Mouse (Mus musculus) frontal cortex, adult 2 months (tissue): ENCODE results near the gene Pex6. TPM values are rescaled to one million over a fixed set of nuclear protein-coding genes. Genes with fewer than 3 reads are reported as not detected.

ENCODE experiments used
- DNase-seq, 2 experiments: peaks; one replicate each; pipeline ENCODE4 v3.0.0; 2022; ENCODE audit warnings: low spot score in 1 of 2; ENCODE audit errors: extremely low spot score in 1 of 2
- polyA plus RNA-seq: library from polyadenylated mRNA; depleted of rRNA; stranded (reverse); fragments of >200 nt; gene quantifications from 2 replicates; pipeline ENCODE4 v1.2.3, GENCODE M21; 2012

The Pex6 gene
- polyA plus RNA-seq, 1 experiment = 49.1 TPM

DNA sequence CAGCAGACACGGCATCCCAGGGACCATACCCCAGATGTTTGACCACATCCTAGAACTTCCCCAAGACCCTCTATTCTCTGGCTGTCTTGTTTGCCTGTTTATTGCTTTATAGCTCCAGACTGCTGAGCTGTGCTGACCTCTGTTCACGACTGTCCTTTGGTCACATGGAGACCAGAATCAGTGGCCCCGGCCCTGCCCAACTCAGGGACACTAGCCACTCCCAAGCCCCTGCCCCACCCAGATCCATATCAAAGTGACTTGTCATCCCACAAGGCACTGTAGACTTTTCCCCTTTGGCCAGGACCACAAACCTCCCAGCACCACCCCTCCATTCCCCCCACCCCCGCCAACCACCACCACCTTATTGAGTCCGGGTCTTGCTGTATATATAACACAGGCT is 12.0 kb upstream of the Pex6 start:
- no peak for DNase-seq

- DNase-seq = no peak
These were observed 11.4 kb upstream of the Pex6 start for GRCm38 (mm10) chr17:46699912-46700311.

DNA sequence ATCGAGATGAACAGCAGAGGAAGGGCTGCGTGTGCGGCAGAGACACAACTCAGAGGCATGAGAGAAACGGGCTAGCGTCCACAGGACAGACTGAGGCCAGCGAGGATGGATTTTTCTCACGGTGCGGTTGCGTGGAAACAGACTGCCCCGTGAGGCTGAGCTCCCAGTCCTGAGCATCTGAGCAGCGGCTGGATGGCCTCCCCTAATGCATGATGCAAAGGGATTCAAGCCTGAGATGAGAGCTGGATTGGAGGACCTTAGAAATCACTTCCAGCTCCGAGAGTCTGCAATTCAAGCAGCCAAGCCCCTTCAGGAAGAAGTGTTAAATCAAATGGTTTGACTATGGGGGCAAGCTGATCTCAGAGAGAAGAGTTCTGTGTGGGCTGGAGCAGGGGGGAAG is 9.8 kb upstream of the Pex6 start:
- peak in 1 of 2 experiments; percentile 32 for DNase-seq

DNA sequence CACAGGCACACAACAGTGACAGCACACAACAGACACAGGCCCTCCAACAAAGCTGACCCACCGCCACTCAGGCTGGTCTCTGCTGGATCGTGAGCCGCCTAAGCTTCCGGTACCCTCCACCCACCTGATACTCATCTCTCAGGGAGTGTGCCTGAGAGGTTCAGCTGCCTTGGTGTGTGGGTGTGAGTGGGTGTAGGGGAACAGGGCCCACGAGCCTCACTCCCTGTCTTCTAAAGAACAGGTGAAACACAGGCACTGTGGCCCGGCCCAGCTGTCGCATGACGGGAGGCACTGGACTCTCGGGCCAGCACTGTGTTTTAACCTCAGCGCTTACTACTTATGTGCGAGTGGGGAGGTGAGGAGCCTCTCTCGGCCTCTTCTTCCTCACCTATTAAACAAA is 9.2 kb upstream of the Pex6 start:
- no peak for DNase-seq

- no peak for DNase-seq
These were observed 8.8 kb upstream of the Pex6 start for GRCm38 (mm10) chr17:46702506-46702905.

DNA sequence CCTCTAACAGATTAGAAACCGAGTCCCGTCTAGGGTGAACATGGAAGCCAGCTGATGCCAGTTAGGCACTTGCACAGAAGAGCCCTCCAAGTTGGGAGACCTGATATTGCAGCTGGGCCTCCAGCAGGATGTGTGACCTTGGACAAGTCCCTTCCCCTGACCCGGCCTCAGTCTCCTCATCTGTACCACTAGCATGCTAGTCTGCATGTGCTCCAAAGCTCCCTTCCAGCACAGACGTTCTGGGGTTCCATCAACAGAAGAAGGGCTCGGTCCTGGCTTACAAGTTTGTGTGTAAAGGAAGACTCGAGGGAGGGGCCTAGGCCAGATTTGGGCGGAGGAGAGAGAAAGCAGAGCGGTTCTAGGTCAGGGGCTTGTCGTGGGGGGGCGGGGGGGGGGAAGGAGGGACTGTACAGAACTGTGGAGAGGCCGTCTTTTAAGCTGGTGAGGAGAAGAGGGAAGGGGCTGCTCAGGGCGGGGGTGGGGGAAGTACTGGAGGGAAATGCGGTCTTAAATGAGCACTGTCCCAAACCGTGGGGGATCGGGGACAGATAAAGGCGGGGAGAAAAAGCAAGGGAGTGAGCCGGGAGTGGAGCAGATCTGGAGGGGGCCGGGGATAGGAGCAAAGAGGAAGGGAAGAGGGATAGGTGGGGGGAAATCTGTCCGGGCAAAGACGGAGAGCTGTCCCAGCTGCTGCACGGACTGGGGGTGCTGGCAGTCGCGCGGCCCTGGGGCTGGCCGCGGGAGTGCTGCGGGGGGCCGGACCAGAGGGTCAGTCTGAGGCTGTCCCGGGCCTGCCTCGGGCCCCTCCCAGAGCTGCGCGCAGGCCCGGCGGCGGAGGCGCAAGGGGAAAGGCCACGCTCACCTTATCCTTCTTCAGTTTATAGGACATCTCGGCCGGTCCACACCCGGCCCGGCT is 7.0 kb upstream of the Pex6 start:
- no peak for DNase-seq

GRCm38 (mm10) chr17:46704887-46705835 is 6.1 kb upstream of the Pex6 start, which contains the start of gene Ppp2r5d:
Ppp2r5d (minus strand) TSS chr17:46705111.
- peak; percentile 98 for DNase-seq

DNA sequence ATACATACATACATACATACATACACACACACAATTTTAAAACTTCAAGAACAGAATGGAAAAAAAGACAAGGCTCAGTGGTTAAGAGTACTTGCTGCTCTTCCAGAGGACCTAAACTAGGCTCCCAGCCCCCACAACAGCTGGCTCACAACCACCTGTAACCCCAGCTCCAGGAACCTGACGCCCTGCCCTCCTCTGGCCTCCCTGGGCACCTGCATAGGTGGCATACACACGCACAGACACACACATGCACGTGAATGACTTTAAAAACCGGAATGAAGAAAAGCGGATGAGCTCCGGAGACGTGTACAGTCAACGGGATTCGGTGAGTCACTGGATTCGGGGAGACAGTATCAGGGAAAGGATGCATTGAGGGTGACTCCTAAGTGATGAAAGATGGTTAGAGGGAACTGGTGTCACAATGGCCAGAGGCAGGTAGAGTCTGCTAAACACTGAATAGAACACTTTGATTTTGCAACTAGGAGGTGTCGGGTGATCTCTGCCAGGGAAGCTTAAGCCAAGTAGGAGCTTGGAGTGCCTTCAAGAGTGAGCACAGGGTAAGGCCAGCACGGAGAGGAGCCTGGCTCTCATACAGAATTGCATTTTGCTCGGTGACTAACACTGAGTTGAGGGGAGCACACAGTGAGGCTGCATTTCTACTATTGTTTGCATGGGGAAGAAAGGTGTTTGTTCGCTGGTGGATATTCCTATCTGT is 4.7 kb upstream of the Pex6 start:
- no peak for DNase-seq

- DNase-seq = peak in 1 of 2 experiments; percentile 32
These were observed 479 bp downstream of the Pex6 start for GRCm38 (mm10) chr17:46711612-46712271.

DNA sequence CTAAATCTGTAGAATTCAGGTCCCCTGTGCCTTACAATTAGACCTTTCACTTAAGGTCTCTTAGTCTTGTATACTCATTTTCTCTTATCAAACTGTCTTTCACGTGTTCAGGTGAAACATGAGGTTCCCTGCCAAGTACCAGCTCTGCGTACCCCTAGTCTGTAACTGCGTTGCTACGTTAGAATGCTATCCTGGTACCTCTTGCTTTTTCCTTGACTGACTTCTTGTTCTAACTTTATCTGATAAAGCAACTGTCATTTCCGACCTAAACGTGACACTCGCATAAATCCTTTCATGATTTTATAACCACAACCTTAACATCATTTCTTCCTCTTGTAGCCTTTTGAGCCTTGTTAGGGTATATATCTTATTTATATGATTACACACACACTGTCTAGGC is 1.2 kb downstream of the Pex6 start:
- no peak for DNase-seq

DNA sequence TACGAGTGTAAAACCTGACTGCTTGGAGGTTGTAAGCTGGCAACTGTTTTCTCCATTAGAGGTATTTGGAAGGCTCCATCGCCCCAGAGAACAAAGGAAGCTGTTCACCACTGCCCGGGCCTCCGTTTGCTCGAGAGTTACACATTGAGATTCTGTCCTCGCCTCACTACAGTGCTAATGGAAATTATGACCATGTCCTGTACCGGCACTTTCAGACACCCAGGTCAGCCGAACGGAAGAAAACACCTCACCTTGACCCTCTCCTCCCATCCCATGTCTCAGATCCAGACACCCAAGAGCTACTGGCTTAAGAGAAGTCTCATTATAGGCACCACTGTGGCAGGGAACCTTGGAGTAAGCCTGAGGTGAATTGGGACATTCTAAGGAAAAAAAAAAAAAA is 2.6 kb downstream of the Pex6 start:
- DNase-seq = no peak

- peak in 1 of 2 experiments; percentile 32 for DNase-seq
These were observed 3.7 kb downstream of the Pex6 start for GRCm38 (mm10) chr17:46714756-46715481.

- no peak for DNase-seq
These were observed 9.8 kb downstream of the Pex6 start for GRCm38 (mm10) chr17:46721077-46721476.

DNA sequence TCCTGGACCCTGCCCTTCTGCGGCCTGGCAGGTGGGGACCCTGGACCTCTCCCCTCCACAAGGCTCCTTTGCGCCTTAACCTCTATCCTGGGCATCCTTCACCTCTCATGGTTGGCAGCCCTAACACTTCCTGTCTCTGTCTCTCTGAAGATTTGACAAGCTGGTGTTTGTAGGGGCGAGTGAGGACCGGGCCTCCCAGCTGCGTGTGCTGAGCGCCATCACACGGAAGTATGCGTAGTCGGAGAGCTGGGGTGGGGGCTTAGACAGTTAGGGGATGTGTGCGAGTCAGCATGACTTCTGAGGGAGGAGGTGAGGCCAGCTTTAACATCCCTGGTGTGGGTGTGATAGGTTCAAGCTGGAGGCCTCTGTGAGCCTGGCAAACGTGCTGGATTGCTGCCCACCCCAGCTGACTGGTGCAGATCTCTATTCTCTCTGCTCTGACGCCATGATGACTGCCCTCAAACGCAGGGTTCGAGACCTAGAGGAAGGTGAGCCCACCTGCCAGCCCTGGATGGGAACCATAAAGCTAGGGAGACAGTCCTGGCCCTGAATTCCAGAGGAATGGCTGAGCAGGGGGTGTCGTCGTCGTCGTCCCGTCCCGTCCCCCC is 13.3 kb downstream of the Pex6 start:
- DNase-seq = no peak

- DNase-seq = no peak
These were observed 14.0 kb downstream of the Pex6 start for GRCm38 (mm10) chr17:46725273-46725672.

DNA sequence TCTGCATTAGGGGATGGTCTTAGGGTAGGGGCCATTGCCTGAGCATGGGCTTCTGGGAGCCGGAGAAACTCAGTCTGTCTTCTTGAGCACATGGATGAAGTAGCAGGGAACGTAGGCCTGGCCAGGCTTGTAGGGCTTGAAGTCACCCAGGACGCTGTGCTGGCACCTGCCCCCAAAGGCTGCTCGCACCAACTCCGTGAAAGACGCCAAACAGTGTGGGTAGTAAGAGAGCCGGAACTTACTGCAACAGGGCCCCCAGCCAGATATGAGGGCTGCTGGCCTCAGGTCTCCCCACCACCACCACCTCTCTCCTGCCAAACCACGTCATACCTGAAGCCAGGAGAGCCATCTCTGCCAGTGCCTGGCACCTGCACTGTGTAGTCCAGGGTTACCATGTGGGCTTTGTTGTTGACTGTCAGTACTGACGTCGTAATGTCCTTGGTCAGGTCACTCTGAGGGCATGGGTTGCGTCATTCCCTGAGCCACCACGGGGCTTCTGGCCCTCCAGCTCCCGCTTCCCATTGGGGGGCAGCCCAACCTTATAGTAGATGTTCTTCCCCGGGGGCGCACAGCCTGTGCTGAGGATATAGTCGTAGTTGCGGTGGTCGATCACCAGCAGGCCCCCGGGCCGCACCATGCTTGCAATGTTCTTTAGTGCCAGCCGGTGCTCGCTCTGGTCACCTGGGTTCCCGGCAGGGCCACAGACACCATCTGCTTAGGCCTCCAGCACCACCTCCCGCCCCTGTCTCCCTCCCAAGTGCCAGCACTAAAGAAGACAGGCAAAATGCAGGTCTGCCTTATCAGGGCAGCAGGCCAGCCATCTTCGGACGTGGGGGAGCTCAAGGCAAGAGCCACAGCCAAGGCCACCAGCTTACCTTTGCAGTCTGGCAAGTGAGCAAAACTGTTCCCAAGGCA is 14.7 kb downstream of the Pex6 start:
- DNase-seq = no peak

DNA sequence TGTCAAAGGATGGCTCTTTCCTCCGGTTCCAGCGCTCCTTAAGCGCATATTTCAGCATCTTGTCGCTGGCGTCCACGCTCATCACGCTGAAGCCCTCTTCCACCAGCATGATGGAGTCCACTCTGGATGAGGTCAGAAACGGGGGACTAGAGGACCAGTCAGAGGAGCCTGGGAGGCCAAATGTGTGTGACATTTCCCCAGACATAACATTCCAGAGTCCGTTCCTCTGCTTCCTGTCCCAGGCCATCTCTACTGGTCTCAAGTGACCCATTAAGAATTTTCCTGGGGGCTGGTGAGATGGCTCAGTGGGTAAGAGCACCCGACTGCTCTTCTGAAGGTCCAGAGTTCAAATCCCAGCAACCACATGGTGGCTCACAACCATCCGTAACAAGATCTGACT is 16.0 kb downstream of the Pex6 start:
- no peak for DNase-seq

DNA sequence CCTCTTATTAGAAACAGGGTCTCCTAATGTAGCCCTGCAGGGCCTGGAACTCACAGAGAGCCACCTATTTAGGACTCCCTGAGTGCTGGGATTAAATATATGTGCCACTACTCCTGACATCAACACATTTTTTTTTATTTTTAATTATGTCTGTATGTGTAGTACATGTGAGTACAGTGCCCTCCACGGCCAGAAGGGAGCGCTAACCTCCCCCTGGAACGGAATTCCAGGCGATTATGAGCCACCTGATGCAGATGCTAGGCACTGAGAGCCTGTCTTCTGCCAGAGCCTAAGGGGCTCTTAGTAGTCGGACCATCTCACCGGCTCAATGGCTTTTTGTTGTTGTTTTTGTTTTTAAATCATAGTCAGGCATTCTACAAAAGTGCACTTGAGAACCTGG is 16.8 kb downstream of the Pex6 start:
- DNase-seq = no peak
